Mouse (Mus musculus) urinary bladder, postnatal 10 days (tissue): ENCODE results near the gene Atg101.

Experiments
- DNase-seq: peaks from one replicate; pipeline ENCODE4 v3.0.0; 2022; ENCODE audit warnings: low spot score

Gene Atg101

DNA sequence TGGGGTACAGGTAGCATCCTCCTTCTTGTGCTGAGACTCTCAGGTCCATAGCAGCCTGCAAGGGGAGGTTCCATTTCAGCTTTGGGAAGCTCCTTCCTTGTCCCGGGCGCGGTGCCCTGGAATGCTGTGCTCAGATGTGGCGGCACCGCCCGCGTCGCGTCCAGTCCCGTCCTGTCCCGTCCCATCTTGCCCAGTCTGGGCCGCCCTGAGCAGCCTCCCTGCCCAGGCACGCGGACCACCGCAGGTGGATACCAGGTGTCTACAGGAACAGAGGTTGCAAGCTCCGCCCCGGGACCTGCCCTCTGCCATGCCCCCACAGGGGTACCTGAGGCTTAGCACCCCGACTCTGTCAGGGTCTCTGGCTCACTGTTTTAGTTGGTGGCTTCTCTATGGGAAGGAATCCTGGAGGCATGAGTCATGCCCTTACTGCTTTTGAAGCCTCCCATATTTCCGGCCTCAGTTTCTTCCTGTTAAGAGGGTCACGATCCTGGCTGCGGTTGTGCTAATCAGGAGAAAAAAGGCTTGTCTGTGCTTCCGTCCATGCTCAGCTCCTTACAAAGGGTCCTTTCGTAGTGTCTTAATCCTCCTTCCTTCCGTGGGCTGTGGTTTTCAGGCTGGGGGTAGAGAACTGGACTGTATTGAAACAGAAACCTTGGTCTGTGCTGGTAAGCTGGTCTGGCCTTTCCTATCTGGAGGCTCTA lies 52.6 kb downstream of the Atg101 start:
- DNase-seq, result peak; percentile 53

GRCm38 (mm10) chr15:101338359-101338758 lies 54.3 kb downstream of the Atg101 start:
- no peak for DNase-seq

DNA sequence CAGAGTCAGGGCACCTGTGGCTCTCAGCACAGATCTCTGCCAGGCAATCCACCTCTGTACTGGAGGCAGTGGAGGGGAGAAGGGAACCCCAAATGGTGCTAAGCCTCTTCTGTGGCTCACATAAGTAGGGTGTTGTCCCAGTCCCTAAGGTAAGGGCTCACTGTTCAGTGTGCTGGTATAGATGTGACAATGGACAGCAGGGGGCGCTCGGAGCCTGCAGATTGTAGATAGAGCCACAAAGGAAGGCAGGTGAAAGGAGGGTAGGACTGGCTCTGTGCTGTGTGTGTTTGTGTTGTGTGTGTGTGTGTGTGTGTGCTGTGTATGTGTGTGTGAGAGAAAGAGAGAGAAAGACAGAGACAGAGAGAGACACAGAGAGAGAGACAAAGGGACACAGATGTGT lies 55.5 kb downstream of the Atg101 start:
- peak; percentile 66 for DNase-seq
